Mouse (Mus musculus): ENCODE measurements around the gene Nrip3.
A peak's percentile ranks its signal among the peaks of the same experiment; 100 is the strongest.

The Nrip3 gene

GRCm38 (mm10) chr7:109781470-109782203, at the start of gene Nrip3:
Gene Nrip3, minus strand, starts transcription at chr7:109782025.
- DNase-seq (ENCODE audit: low spot score): no peak

GRCm38 (mm10) chr7:109831376-109831775, 49.6 kb upstream of the Nrip3 start:
- no peak for DNase-seq (ENCODE audit: low spot score)

GRCm38 (mm10) chr7:109826911-109827310, 45.1 kb upstream of the Nrip3 start:
- DNase-seq (ENCODE audit: low spot score): peak; percentile 87

GRCm38 (mm10) chr7:109825293-109825692, 43.5 kb upstream of the Nrip3 start:
- no peak for DNase-seq (ENCODE audit: low spot score)

- DNase-seq (ENCODE audit: low spot score): no peak
Observed at GRCm38 (mm10) chr7:109818600-109818999, 36.8 kb upstream of the Nrip3 start.

- no peak for DNase-seq (ENCODE audit: low spot score)
Observed at GRCm38 (mm10) chr7:109817954-109818353, 36.1 kb upstream of the Nrip3 start.

GRCm38 (mm10) chr7:109813330-109814140, 31.7 kb upstream of the Nrip3 start:
- no peak for DNase-seq (ENCODE audit: low spot score)

- DNase-seq (ENCODE audit: low spot score): no peak
Observed at GRCm38 (mm10) chr7:109807616-109808485, 26.0 kb upstream of the Nrip3 start.

GRCm38 (mm10) chr7:109804843-109805242, 23.0 kb upstream of the Nrip3 start:
- no peak for DNase-seq (ENCODE audit: low spot score)

- DNase-seq (ENCODE audit: low spot score): no peak
Observed at GRCm38 (mm10) chr7:109804355-109804754, 22.5 kb upstream of the Nrip3 start.

GRCm38 (mm10) chr7:109803516-109803915, 21.7 kb upstream of the Nrip3 start:
- no peak for DNase-seq (ENCODE audit: low spot score)

GRCm38 (mm10) chr7:109800626-109801025, 18.8 kb upstream of the Nrip3 start:
- DNase-seq (ENCODE audit: low spot score): no peak

- DNase-seq (ENCODE audit: low spot score): peak; percentile 34
Observed at GRCm38 (mm10) chr7:109799168-109799567, 17.3 kb upstream of the Nrip3 start.

- DNase-seq (ENCODE audit: low spot score): no peak
Observed at GRCm38 (mm10) chr7:109795564-109795963, 13.7 kb upstream of the Nrip3 start.

GRCm38 (mm10) chr7:109794556-109794955, 12.7 kb upstream of the Nrip3 start:
- no peak for DNase-seq (ENCODE audit: low spot score)

GRCm38 (mm10) chr7:109792759-109793158, 10.9 kb upstream of the Nrip3 start:
- DNase-seq (ENCODE audit: low spot score): no peak

- no peak for DNase-seq (ENCODE audit: low spot score)
Observed at GRCm38 (mm10) chr7:109790818-109791217, 9.0 kb upstream of the Nrip3 start.

GRCm38 (mm10) chr7:109787860-109788259, 6.0 kb upstream of the Nrip3 start:
- DNase-seq (ENCODE audit: low spot score): no peak

- no peak for DNase-seq (ENCODE audit: low spot score)
Observed at GRCm38 (mm10) chr7:109783281-109783680, 1.5 kb upstream of the Nrip3 start.

- DNase-seq (ENCODE audit: low spot score): no peak
Observed at GRCm38 (mm10) chr7:109781087-109781469, 747 bp downstream of the Nrip3 start.

- no peak for DNase-seq (ENCODE audit: low spot score)
Observed at GRCm38 (mm10) chr7:109772251-109772650, 9.6 kb downstream of the Nrip3 start.

- DNase-seq (ENCODE audit: low spot score): no peak
Observed at GRCm38 (mm10) chr7:109768699-109769383, 13.0 kb downstream of the Nrip3 start.
